Mouse (Mus musculus) kidney, postnatal 0 days (tissue): ENCODE data around the gene Gm44965. TPM values are rescaled to one million over a fixed set of nuclear protein-coding genes. Genes with fewer than 3 reads are reported as not detected.
"Not testable (repeated sequence)": the region's sequence is repeated elsewhere in the genome, so short reads cannot be mapped to it uniquely, and the experiment has no call there.

Experiments
- ATAC-seq: fragments of 200-750 bp; cut with Nextera tagmentation; replicated peaks from 2 replicates; pipeline ENCODE4 v1.8.0; 2017; ENCODE audit warnings: low read depth, moderate number of reproducible peaks, moderate TSS enrichment, moderate library complexity; ENCODE audit not compliant: low FRiP score
- DNase-seq: peaks from one replicate; pipeline ENCODE4 v3.0.0-alpha.2; 2016; ENCODE audit warnings: low spot score
- H3K27ac ChIP-seq: fragments of 300-500 bp; sonication (generic); 2 replicates; pipeline ENCODE4 v1.5.1; 2014; ENCODE audit warnings: mild to moderate bottlenecking
- H3K27me3 ChIP-seq: fragments of 300-500 bp; sonication (generic); 2 replicates; pipeline ENCODE4 v1.6.1; 2014; ENCODE audit warnings: low read length, mixed read lengths; ENCODE audit not compliant: insufficient read depth
- H3K36me3 ChIP-seq: fragments of 300-500 bp; sonication (generic); 2 replicates; pipeline ENCODE4 v1.6.1; 2014; ENCODE audit warnings: low read length, mixed read lengths; ENCODE audit not compliant: insufficient read depth
- H3K4me1 ChIP-seq: fragments of 300-500 bp; sonication (generic); replicated peaks from 2 replicates; pipeline ENCODE4 v1.6.1; 2014; ENCODE audit warnings: antibody characterized with exemption, low read length, mixed read lengths; ENCODE audit not compliant: insufficient read depth
- H3K4me2 ChIP-seq: fragments of 300-500 bp; sonication (generic); 2 replicates; pipeline ENCODE4 v1.6.1; 2014; ENCODE audit warnings: mild to moderate bottlenecking, low read length, moderate library complexity, mixed read lengths
- H3K4me3 ChIP-seq: fragments of 300-500 bp; sonication (generic); replicated peaks from 2 replicates; pipeline ENCODE4 v1.5.1; 2014; ENCODE audit warnings: low read depth, low read length
- H3K9ac ChIP-seq: fragments of 300-500 bp; sonication (generic); 2 replicates; pipeline ENCODE4 v1.6.1; 2014; ENCODE audit warnings: low read depth, low read length
- H3K9me3 ChIP-seq: fragments of 300-500 bp; sonication (generic); replicated peaks from 2 replicates; pipeline ENCODE4 v1.6.1; 2016; ENCODE audit warnings: low read length, inconsistent platforms, mixed read lengths
- CTCF ChIP-seq: IDR thresholded peaks from 2 replicates; pipeline ENCODE4 v1.5.1; 2016; ENCODE audit warnings: antibody characterized with exemption, low read depth, mild to moderate bottlenecking, moderate library complexity
- WGBS: fragments of 180-500 bp; shearing (Covaris S2); extraction: QIAGEN DNeasy Blood & Tissue Kit; methylation state at CpG from one replicate; pipeline ENCODE4 v1.1.7; 2014; 5-methylcytosine and 5-hydroxymethylcytosine counted together
- polyA plus RNA-seq: library from polyadenylated mRNA; unstranded; fragments of >200 nt; fragmentation: Nextera tagmentation; extraction: Ambion mirVana; gene quantifications from 2 replicates; pipeline ENCODE4 v1.2.1, GENCODE M21; 2015

Gm44965 gene
- polyA plus RNA-seq, 1 experiment from 2014 or later: not detected

- no peak overlapping the region for H3K4me2 ChIP-seq
- H3K4me1 ChIP-seq: no peaks in the 10 kb centered on the region
- WGBS: 89% methylated on average over 4 of the region's 4 CpGs
- peaks cover 15% of the 10 kb centered on the region; the same call in 1 of the 2 replicates for H3K36me3 ChIP-seq
- H3K27ac ChIP-seq: no peak overlapping the region
- DNase-seq: no peak
- no peak overlapping the region for H3K4me3 ChIP-seq
- no peak for ATAC-seq
- no peaks in the 10 kb centered on the region for H3K27me3 ChIP-seq
- no peaks in the 10 kb centered on the region for H3K9me3 ChIP-seq
- no peak for TF ChIP-seq CTCF
- no peak overlapping the region for H3K9ac ChIP-seq
Measured at GRCm38 (mm10) chr6:48613464-48613863, 19.7 kb downstream of the Gm44965 start.

GRCm38 (mm10) chr6:48614756-48615155 is 21.0 kb downstream of the Gm44965 start:
- Histone ChIP-seq H3K4me2 (no peak overlapping the region), H3K27ac (no peak overlapping the region), H3K27me3 (no peaks in the 10 kb centered on the region), H3K9me3 (no peaks in the 10 kb centered on the region), H3K4me1 (no peaks in the 10 kb centered on the region), H3K9ac (no peak overlapping the region), H3K36me3 (peaks cover 22% of the 10 kb centered on the region), H3K4me3 (no peak overlapping the region)
- ATAC-seq: no peak
- DNase-seq: no peak
- no peak for TF ChIP-seq CTCF
- 93% methylated on average over 5 of the region's 5 CpGs for whole genome bisulfite sequencing

GRCm38 (mm10) chr6:48620031-48620430 is 26.3 kb downstream of the Gm44965 start:
- no peak for DNase-seq
- no peak for TF ChIP-seq CTCF
- WGBS: 97% methylated on average over 30 of the region's 30 CpGs
- Histone ChIP-seq H3K9me3 (no peaks in the 10 kb centered on the region), H3K27me3 (no peaks in the 10 kb centered on the region), H3K4me3 (no peak overlapping the region), H3K4me2 (no peak overlapping the region), H3K4me1 (no peaks in the 10 kb centered on the region), H3K36me3 (peaks cover 16% of the 10 kb centered on the region), H3K27ac (no peak overlapping the region), H3K9ac (no peak overlapping the region)
- ATAC-seq: no peak

DNA sequence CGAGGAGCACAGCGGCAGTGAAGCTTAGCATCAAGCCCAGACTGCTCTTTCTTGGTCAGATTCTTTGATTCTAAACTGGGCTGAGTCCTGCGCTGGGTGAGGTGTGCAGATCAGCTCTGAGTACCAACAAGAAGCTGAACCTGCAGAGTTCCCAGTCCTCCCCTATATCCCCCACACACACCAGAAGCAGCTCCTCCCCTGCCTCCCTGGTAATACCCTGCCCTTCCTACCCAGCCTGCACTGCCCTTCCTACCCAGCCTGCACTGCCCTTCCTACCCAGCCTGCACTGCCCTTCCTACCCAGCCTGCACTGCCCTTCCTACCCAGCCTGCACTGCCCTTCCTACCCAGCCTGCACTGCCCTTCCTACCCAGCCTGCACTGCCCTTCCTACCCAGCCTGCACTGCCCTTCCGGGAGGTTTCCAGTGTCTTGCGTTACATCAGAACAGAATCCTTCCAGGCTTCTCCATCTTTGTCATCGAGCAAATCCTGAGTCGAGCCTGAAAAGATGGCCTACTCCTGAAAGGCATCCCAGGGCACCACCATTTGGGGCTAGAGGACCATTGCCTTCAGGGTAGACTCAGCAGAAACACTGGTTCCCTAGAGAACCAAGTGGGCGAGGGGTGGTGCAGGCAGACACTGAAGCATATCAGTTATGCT is 28.6 kb downstream of the Gm44965 start:
- not testable (repeated sequence) for DNase-seq, H3K9ac ChIP-seq, H3K9me3 ChIP-seq, H3K4me3 ChIP-seq, H3K4me1 ChIP-seq, H3K27me3 ChIP-seq, H3K27ac ChIP-seq, ATAC-seq, H3K4me2 ChIP-seq
- 85% methylated on average over 8 of the region's 8 CpGs for WGBS
- peaks cover 16% of the 10 kb centered on the region for H3K36me3 ChIP-seq

DNA sequence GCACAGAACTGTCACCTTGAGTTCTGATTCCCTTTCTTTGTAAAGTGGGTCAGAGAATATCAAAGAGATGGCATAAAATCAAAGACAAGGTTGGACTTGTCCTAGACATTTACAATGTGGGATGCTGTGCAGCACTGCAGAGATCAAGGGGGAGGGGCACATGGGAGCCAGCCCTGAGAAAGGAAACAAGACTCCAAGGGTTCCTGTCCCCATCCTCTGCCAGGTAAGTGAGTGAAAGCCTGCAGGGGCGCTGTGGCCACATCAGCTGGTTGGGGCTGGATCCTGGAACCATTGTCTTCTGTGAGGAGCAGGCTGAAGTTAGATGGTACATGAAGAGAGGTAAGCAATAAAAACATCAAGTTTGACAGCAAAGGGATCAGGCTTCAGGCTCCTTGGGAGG is 29.7 kb downstream of the Gm44965 start:
- peak; percentile 32; the same call in 1 of the 2 replicates for TF ChIP-seq CTCF
- 38% methylated on average over 1 of the region's 1 CpGs for WGBS
- Histone ChIP-seq H3K36me3 (peaks cover 16% of the 10 kb centered on the region), H3K4me3 (no peak overlapping the region), H3K9me3 (no peaks in the 10 kb centered on the region), H3K4me2 (no peak overlapping the region), H3K27me3 (no peaks in the 10 kb centered on the region), H3K27ac (no peak overlapping the region), H3K9ac (no peak overlapping the region), H3K4me1 (peaks cover 7% of the 10 kb centered on the region; the same call in 1 of the 2 replicates)
- no peak for ATAC-seq
- DNase-seq: no peak

- no peak for ATAC-seq
- Histone ChIP-seq H3K27me3 (no peaks in the 10 kb centered on the region), H3K4me2 (peak within 1 kb of the TSS; percentile 85), H3K4me1 (peaks cover 15% of the 10 kb centered on the region; the same call in 1 of the 2 replicates), H3K36me3 (no peaks in the 10 kb centered on the region), H3K9me3 (no peaks in the 10 kb centered on the region), H3K9ac (peak within 1 kb of the TSS; percentile 47; the same call in 1 of the 2 replicates), H3K4me3 (peak within 1 kb of the TSS; percentile 43), H3K27ac (peak within 1 kb of the TSS; percentile 85)
- WGBS: 38% methylated on average over 8 of the region's 8 CpGs
- TF ChIP-seq CTCF: no peak
- DNase-seq: no peak
Measured at GRCm38 (mm10) chr6:48626464-48626863, 32.7 kb downstream of the Gm44965 start, which contains the start of gene AI854703. Gene AI854703, plus strand, starts transcription at chr6:48626764.
